Mouse (Mus musculus) adrenal gland, adult 2 months (tissue): Measurements from ENCODE around the gene Tmx1. TPM values are rescaled to one million over a fixed set of nuclear protein-coding genes. Genes with fewer than 3 reads are reported as not detected.

Source experiments
- DNase-seq: peaks from one replicate; pipeline ENCODE4 v3.0.0; 2021
- long read RNA-seq: library from polyadenylated mRNA; stranded (forward); transcript quantifications from one replicate; pipeline ENCODE4 v2.0.0, GENCODE M21; 2021
- polyA plus RNA-seq: library from polyadenylated mRNA; depleted of rRNA; stranded (reverse); fragments of >200 nt; gene quantifications from 2 replicates; pipeline ENCODE4 v1.2.3, GENCODE M21; 2012; rRNA removed
- total RNA-seq, 2 experiments: library from RNA; stranded (reverse); gene quantifications; 2 replicates each; pipeline ENCODE4 v1.2.3; 2021

The Tmx1 gene
- total RNA-seq (10 to 100 TPM; 40.7 to 41.1 TPM), polyA plus RNA-seq (3.3 and 3.8 TPM in 2 replicates)
- long read RNA-seq, transcript Tmx1-201 (8 exons, 2,795 nt), result major isoform, 39 of 42 reads
- long read RNA-seq, partial matches to known transcripts, result 0 of 42 reads
- long read RNA-seq, other reads (novel, unspliced or antisense), result 3 of 42 reads

GRCm38 (mm10) chr12:70452726-70453645, at the start of gene Tmx1:
Gene Tmx1, plus strand, starts transcription at chr12:70453095.
- peak; percentile 99 for DNase-seq

GRCm38 (mm10) chr12:70404327-70404726, 48.6 kb upstream of the Tmx1 start:
- no peak for DNase-seq

- no peak for DNase-seq
These were observed 44.5 kb upstream of the Tmx1 start for GRCm38 (mm10) chr12:70408396-70408795.

- DNase-seq, result no peak
These were observed 43.3 kb upstream of the Tmx1 start for GRCm38 (mm10) chr12:70409600-70409999.

GRCm38 (mm10) chr12:70420216-70420615, 32.7 kb upstream of the Tmx1 start:
- no peak for DNase-seq

- DNase-seq, result no peak
These were observed 31.9 kb upstream of the Tmx1 start for GRCm38 (mm10) chr12:70421028-70421427.

GRCm38 (mm10) chr12:70422322-70423118, 30.4 kb upstream of the Tmx1 start:
- no peak for DNase-seq

- DNase-seq, result no peak
These were observed 25.0 kb upstream of the Tmx1 start for GRCm38 (mm10) chr12:70427885-70428284.

GRCm38 (mm10) chr12:70429637-70430036, 23.3 kb upstream of the Tmx1 start:
- no peak for DNase-seq

GRCm38 (mm10) chr12:70430307-70430950, 22.5 kb upstream of the Tmx1 start:
- peak; percentile 10 for DNase-seq

- DNase-seq, result no peak
These were observed 21.5 kb upstream of the Tmx1 start for GRCm38 (mm10) chr12:70431428-70431827.

GRCm38 (mm10) chr12:70449961-70450360, 2.9 kb upstream of the Tmx1 start:
- DNase-seq, result no peak

GRCm38 (mm10) chr12:70451533-70451932, 1.4 kb upstream of the Tmx1 start:
- DNase-seq, result no peak

GRCm38 (mm10) chr12:70452143-70452542, 752 bp upstream of the Tmx1 start:
- DNase-seq, result no peak

GRCm38 (mm10) chr12:70455226-70455625, 2.3 kb downstream of the Tmx1 start:
- no peak for DNase-seq

- DNase-seq, result no peak
These were observed 6.7 kb downstream of the Tmx1 start for GRCm38 (mm10) chr12:70459546-70459945.

GRCm38 (mm10) chr12:70464016-70464415, 11.1 kb downstream of the Tmx1 start:
- DNase-seq, result no peak

GRCm38 (mm10) chr12:70475336-70475735, 22.4 kb downstream of the Tmx1 start:
- no peak for DNase-seq

GRCm38 (mm10) chr12:70476884-70477576, 24.1 kb downstream of the Tmx1 start:
- no peak for DNase-seq

GRCm38 (mm10) chr12:70477593-70478287, 24.8 kb downstream of the Tmx1 start:
- peak; percentile 28 for DNase-seq

- no peak for DNase-seq
These were observed 33.1 kb downstream of the Tmx1 start for GRCm38 (mm10) chr12:70485956-70486355.
